Mouse (Mus musculus): ENCODE data around the gene Cda. TPM values are rescaled to one million over a fixed set of nuclear protein-coding genes. Genes with fewer than 3 reads are reported as not detected.
A peak's percentile ranks its signal among the peaks of the same experiment; 100 is the strongest.

Cda gene
- polyA plus RNA-seq, 1 experiment from 2014 or later, result 17.5 TPM

DNA sequence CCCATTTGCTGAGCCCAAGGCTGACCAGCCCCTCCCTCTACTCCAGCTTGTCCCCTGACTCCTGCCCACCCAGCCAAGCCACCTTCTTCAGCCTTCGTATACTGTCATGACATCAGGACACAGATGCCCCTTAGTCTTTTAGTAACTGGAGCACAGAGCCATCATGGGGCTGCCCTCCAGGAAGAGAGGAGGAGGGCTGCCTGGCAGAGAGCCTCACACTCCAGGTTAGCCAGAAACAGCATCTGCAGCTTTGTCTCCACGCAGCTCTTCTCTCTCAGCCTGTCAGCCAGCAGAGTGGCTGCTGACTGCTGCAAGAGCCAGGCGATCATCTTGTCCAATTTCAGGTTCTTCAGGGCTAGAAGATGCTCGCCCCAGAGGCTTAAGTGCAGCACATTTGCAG, 54.0 kb downstream of the Cda start:
- Histone ChIP-seq H3K4me3 (ENCODE audit: low read depth, low read length) (no peak overlapping the region), H3K36me3 (ENCODE audit: control insufficient read depth, insufficient read depth, low read length) (peaks cover 73% of the 10 kb centered on the region), H3K27ac (ENCODE audit: low read depth) (no peak overlapping the region), H3K9me3 (ENCODE audit: control insufficient read depth, low read length) (no peaks in the 10 kb centered on the region), H3K27me3 (replicated peaks; ENCODE audit: control insufficient read depth, insufficient read depth, low read length) (no peaks in the 10 kb centered on the region), H3K4me1 (replicated peaks; ENCODE audit: control insufficient read depth, insufficient read depth, low read length) (no peaks in the 10 kb centered on the region), H3K9ac (ENCODE audit: low read length) (no peak overlapping the region), H3K4me2 (ENCODE audit: low read length) (no peak overlapping the region)
- DNase-seq (ENCODE audit: low spot score) (no peak), ATAC-seq (replicated peaks; ENCODE audit: low FRiP score, low TSS enrichment, low read depth) (no peak)
- 93% methylated on average over 4 of the region's 4 CpGs for WGBS

- H3K4me3 ChIP-seq (ENCODE audit: low read depth, low read length), result no peak overlapping the region
- no peaks in the 10 kb centered on the region for H3K9me3 ChIP-seq (ENCODE audit: control insufficient read depth, low read length)
- no peaks in the 10 kb centered on the region for H3K4me1 ChIP-seq (replicated peaks; ENCODE audit: control insufficient read depth, insufficient read depth, low read length)
- peaks cover 81% of the 10 kb centered on the region for H3K36me3 ChIP-seq (ENCODE audit: control insufficient read depth, insufficient read depth, low read length)
- H3K27ac ChIP-seq (ENCODE audit: low read depth), result no peak overlapping the region
- WGBS, result 86% methylated on average over 11 of the region's 11 CpGs
- H3K4me2 ChIP-seq (ENCODE audit: low read length), result no peak overlapping the region
- H3K9ac ChIP-seq (ENCODE audit: low read length), result no peak overlapping the region
- no peak for ATAC-seq (replicated peaks; ENCODE audit: low FRiP score, low TSS enrichment, low read depth)
- DNase-seq (ENCODE audit: low spot score), result no peak
- H3K27me3 ChIP-seq (replicated peaks; ENCODE audit: control insufficient read depth, insufficient read depth, low read length), result no peaks in the 10 kb centered on the region
Measured at GRCm38 (mm10) chr4:138313021-138313420, 54.8 kb downstream of the Cda start.

DNA sequence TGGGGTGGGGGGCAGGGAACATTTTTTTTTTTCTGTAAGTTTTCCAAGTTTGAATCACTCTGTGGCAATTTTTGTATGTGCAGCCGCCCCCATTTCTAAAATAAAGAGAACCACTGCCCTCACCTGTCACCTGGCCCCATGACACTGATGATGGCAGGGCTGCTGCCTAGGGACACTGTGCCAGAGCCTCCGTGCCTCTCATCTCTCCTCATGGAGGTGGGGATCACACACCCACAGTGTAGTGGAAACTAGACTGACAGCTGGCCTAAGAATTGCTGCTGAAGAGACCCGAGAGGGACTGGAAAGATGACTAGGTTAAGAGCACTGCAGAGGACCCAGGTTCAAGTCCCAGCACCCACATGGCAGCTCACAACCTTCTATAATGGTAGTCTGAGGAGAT, 55.7 kb downstream of the Cda start:
- Histone ChIP-seq H3K4me1 (replicated peaks; ENCODE audit: control insufficient read depth, insufficient read depth, low read length) (no peaks in the 10 kb centered on the region), H3K4me3 (ENCODE audit: low read depth, low read length) (no peak overlapping the region), H3K36me3 (ENCODE audit: control insufficient read depth, insufficient read depth, low read length) (peaks cover 82% of the 10 kb centered on the region), H3K9me3 (ENCODE audit: control insufficient read depth, low read length) (no peaks in the 10 kb centered on the region), H3K27ac (ENCODE audit: low read depth) (no peak overlapping the region), H3K4me2 (ENCODE audit: low read length) (no peak overlapping the region), H3K27me3 (replicated peaks; ENCODE audit: control insufficient read depth, insufficient read depth, low read length) (no peaks in the 10 kb centered on the region), H3K9ac (ENCODE audit: low read length) (no peak overlapping the region)
- DNase-seq (ENCODE audit: low spot score), result no peak
- 95% methylated on average over 3 of the region's 3 CpGs for WGBS
- ATAC-seq (replicated peaks; ENCODE audit: low FRiP score, low TSS enrichment, low read depth), result no peak

GRCm38 (mm10) chr4:138311595-138311994, 56.2 kb downstream of the Cda start:
- Histone ChIP-seq H3K4me1 (replicated peaks; ENCODE audit: control insufficient read depth, insufficient read depth, low read length) (no peaks in the 10 kb centered on the region), H3K27me3 (replicated peaks; ENCODE audit: control insufficient read depth, insufficient read depth, low read length) (no peaks in the 10 kb centered on the region), H3K4me2 (ENCODE audit: low read length) (no peak overlapping the region), H3K4me3 (ENCODE audit: low read depth, low read length) (no peak overlapping the region), H3K36me3 (ENCODE audit: control insufficient read depth, insufficient read depth, low read length) (peaks cover 80% of the 10 kb centered on the region), H3K9ac (ENCODE audit: low read length) (no peak overlapping the region), H3K27ac (ENCODE audit: low read depth) (no peak overlapping the region), H3K9me3 (ENCODE audit: control insufficient read depth, low read length) (no peaks in the 10 kb centered on the region)
- ATAC-seq (replicated peaks; ENCODE audit: low FRiP score, low TSS enrichment, low read depth) (peak; percentile 37; the same call in 1 of the 2 replicates), DNase-seq (ENCODE audit: low spot score) (peak; percentile 77)
- 67% methylated on average over 8 of the region's 8 CpGs for WGBS

GRCm38 (mm10) chr4:138310311-138310910, 57.4 kb downstream of the Cda start:
- ATAC-seq (replicated peaks; ENCODE audit: low FRiP score, low TSS enrichment, low read depth) (no peak), DNase-seq (ENCODE audit: low spot score) (no peak)
- Histone ChIP-seq H3K27me3 (replicated peaks; ENCODE audit: control insufficient read depth, insufficient read depth, low read length) (no peaks in the 10 kb centered on the region), H3K9ac (ENCODE audit: low read length) (no peak overlapping the region), H3K27ac (ENCODE audit: low read depth) (no peak overlapping the region), H3K9me3 (ENCODE audit: control insufficient read depth, low read length) (no peaks in the 10 kb centered on the region), H3K36me3 (ENCODE audit: control insufficient read depth, insufficient read depth, low read length) (peaks cover 78% of the 10 kb centered on the region), H3K4me2 (ENCODE audit: low read length) (no peak overlapping the region), H3K4me3 (ENCODE audit: low read depth, low read length) (no peak overlapping the region), H3K4me1 (replicated peaks; ENCODE audit: control insufficient read depth, insufficient read depth, low read length) (peaks cover 5% of the 10 kb centered on the region)
- WGBS, result 90% methylated on average over 19 of the region's 19 CpGs

- WGBS, result 93% methylated on average over 12 of the region's 12 CpGs
- Histone ChIP-seq H3K9me3 (ENCODE audit: control insufficient read depth, low read length) (no peaks in the 10 kb centered on the region), H3K4me2 (ENCODE audit: low read length) (no peak overlapping the region), H3K4me1 (replicated peaks; ENCODE audit: control insufficient read depth, insufficient read depth, low read length) (peaks cover 14% of the 10 kb centered on the region), H3K36me3 (ENCODE audit: control insufficient read depth, insufficient read depth, low read length) (peaks cover 57% of the 10 kb centered on the region), H3K9ac (ENCODE audit: low read length) (no peak overlapping the region), H3K4me3 (ENCODE audit: low read depth, low read length) (no peak overlapping the region), H3K27me3 (replicated peaks; ENCODE audit: control insufficient read depth, insufficient read depth, low read length) (no peaks in the 10 kb centered on the region), H3K27ac (ENCODE audit: low read depth) (no peak overlapping the region)
- ATAC-seq (replicated peaks; ENCODE audit: low FRiP score, low TSS enrichment, low read depth) (no peak), DNase-seq (ENCODE audit: low spot score) (no peak)
Measured at GRCm38 (mm10) chr4:138307739-138308138, 60.1 kb downstream of the Cda start.

DNA sequence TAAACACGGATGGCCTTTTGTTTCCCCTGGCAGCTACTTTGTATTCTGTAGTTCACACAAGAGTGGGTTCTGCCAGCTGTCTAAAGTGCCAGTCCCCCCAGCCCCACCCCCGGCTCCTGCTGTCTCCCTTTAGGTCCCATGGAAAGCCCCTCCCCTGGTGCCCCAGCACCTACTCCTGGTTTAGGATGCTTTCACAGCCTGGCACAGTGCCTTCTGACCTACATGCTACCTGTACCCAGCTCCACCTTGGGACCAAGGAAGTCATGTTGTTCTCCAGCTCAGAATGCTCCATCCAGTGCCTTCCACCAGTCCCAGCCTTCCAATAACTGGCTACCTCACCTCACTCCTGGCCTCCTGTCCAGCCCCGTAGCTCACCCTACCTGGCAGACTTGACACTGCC, 60.8 kb downstream of the Cda start:
- H3K4me2 ChIP-seq (ENCODE audit: low read length), result no peak overlapping the region
- H3K36me3 ChIP-seq (ENCODE audit: control insufficient read depth, insufficient read depth, low read length), result peaks cover 50% of the 10 kb centered on the region
- no peak for ATAC-seq (replicated peaks; ENCODE audit: low FRiP score, low TSS enrichment, low read depth)
- no peak for DNase-seq (ENCODE audit: low spot score)
- no peak overlapping the region for H3K9ac ChIP-seq (ENCODE audit: low read length)
- H3K27ac ChIP-seq (ENCODE audit: low read depth), result no peak overlapping the region
- H3K4me3 ChIP-seq (ENCODE audit: low read depth, low read length), result no peak overlapping the region
- WGBS, result 90% methylated on average over 3 of the region's 3 CpGs
- H3K9me3 ChIP-seq (ENCODE audit: control insufficient read depth, low read length), result no peaks in the 10 kb centered on the region
- peaks cover 14% of the 10 kb centered on the region for H3K4me1 ChIP-seq (replicated peaks; ENCODE audit: control insufficient read depth, insufficient read depth, low read length)
- H3K27me3 ChIP-seq (replicated peaks; ENCODE audit: control insufficient read depth, insufficient read depth, low read length), result no peaks in the 10 kb centered on the region

- H3K4me2 ChIP-seq (ENCODE audit: low read length), result peak within 1 kb of the TSS; percentile 90
- 0% methylated on average over 62 of the region's 64 CpGs for WGBS
- H3K4me1 ChIP-seq (replicated peaks; ENCODE audit: control insufficient read depth, insufficient read depth, low read length), result peaks cover 14% of the 10 kb centered on the region
- peak; percentile 99 for ATAC-seq (replicated peaks; ENCODE audit: low FRiP score, low TSS enrichment, low read depth)
- peak within 1 kb of the TSS; percentile 91 for H3K4me3 ChIP-seq (ENCODE audit: low read depth, low read length)
- H3K27me3 ChIP-seq (replicated peaks; ENCODE audit: control insufficient read depth, insufficient read depth, low read length), result no peaks in the 10 kb centered on the region
- no peaks in the 10 kb centered on the region for H3K9me3 ChIP-seq (ENCODE audit: control insufficient read depth, low read length)
- DNase-seq (ENCODE audit: low spot score), result peak; percentile 93
- peaks cover 26% of the 10 kb centered on the region for H3K36me3 ChIP-seq (ENCODE audit: control insufficient read depth, insufficient read depth, low read length)
- peak within 1 kb of the TSS; percentile 54; the same call in 1 of the 2 replicates for H3K27ac ChIP-seq (ENCODE audit: low read depth)
- peak within 1 kb of the TSS; percentile 90 for H3K9ac ChIP-seq (ENCODE audit: low read length)
Measured at GRCm38 (mm10) chr4:138304340-138305104, 63.3 kb downstream of the Cda start, which contains the start of gene Ddost. Gene Ddost, plus strand, starts transcription at chr4:138304730.
